Mouse (Mus musculus) myocyte (in vitro differentiated cells): ENCODE data around the gene Fbxo47.

ENCODE experiments used
- CEBPB ChIP-seq: IDR thresholded peaks from 2 replicates; pipeline ENCODE4 v1.6.1; 2011; ENCODE audit warnings: mild to moderate bottlenecking, moderate library complexity; ENCODE audit not compliant: poor library complexity, insufficient read depth, severe bottlenecking
- E2F4 ChIP-seq: IDR thresholded peaks from one replicate; pipeline ENCODE4 v1.6.1; 2011; ENCODE audit warnings: mild to moderate bottlenecking, control low read depth, moderate library complexity; ENCODE audit not compliant: insufficient read depth
- MAX ChIP-seq: IDR thresholded peaks from one replicate; pipeline ENCODE4 v1.6.1; 2011; ENCODE audit warnings: low read depth, mild to moderate bottlenecking, control low read depth
- MYOD1 ChIP-seq, 3 experiments: IDR thresholded peaks; one replicate each; pipeline ENCODE4 v1.6.1; 2011; ENCODE audit warnings: control low read depth in 2 of 3, low read depth in 2 of 3, mild to moderate bottlenecking in 2 of 3, moderate library complexity in 1 of 3; ENCODE audit not compliant: insufficient read length in 2 of 3, control insufficient read depth in 1 of 3
- MYOG ChIP-seq, 3 experiments: IDR thresholded peaks; one replicate each; pipeline ENCODE4 v1.6.1; 2011; ENCODE audit warnings: control low read depth in 2 of 3, low read depth in 2 of 3, mild to moderate bottlenecking in 2 of 3; ENCODE audit not compliant: insufficient read length in 2 of 3, control insufficient read depth in 1 of 3, insufficient read depth in 1 of 3
- POLR2A ChIP-seq: IDR thresholded peaks from one replicate; pipeline ENCODE4 v1.6.1; 2011; ENCODE audit warnings: low read depth, mild to moderate bottlenecking, control low read depth, moderate library complexity; ENCODE audit not compliant: insufficient read length
- POLR2AphosphoS2 ChIP-seq: IDR thresholded peaks from one replicate; pipeline ENCODE4 v1.6.1; 2011; ENCODE audit warnings: low read depth, control low read depth; ENCODE audit not compliant: insufficient read length
- REST ChIP-seq: IDR thresholded peaks from one replicate; pipeline ENCODE4 v1.6.1; 2011; ENCODE audit warnings: mild to moderate bottlenecking, control low read depth, moderate library complexity; ENCODE audit not compliant: insufficient read depth, insufficient read length
- SRF ChIP-seq: IDR thresholded peaks from one replicate; pipeline ENCODE4 v1.6.1; 2011; ENCODE audit warnings: low read depth; ENCODE audit not compliant: control insufficient read depth, insufficient read length
- TCF12 ChIP-seq: IDR thresholded peaks from one replicate; pipeline ENCODE4 v1.6.1; 2011; ENCODE audit warnings: mild to moderate bottlenecking, control low read depth; ENCODE audit not compliant: poor library complexity, insufficient read depth, severe bottlenecking
- TCF3 ChIP-seq: IDR thresholded peaks from one replicate; pipeline ENCODE4 v1.6.1; 2011; ENCODE audit warnings: low read depth, control low read depth; ENCODE audit not compliant: insufficient read length
- USF1 ChIP-seq: IDR thresholded peaks from one replicate; pipeline ENCODE4 v1.6.1; 2011; ENCODE audit warnings: low read depth, mild to moderate bottlenecking, control low read depth, moderate library complexity

DNA sequence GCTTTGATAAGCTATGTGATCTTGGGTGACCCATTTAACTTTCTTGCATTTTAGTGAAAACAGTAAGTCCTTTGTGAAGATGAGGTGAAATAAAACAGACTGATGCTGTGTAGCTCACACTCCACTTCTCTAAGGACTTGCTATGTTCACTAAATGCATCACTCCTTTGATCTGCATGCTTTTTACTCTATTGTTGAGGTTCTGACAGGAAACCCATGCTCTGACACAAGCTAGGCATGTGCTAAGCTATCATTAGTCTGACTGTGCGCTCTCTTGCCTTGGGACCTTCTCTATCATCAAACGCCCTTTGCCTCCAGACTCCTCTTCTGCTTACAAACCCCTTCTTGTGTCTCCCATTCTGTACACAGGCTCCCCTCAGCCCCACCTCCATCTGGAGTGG, 21.6 kb upstream of the Fbxo47 start:
- TF ChIP-seq POLR2A (no peak), TCF12 (no peak), CEBPB (no peak), E2F4 (no peak), USF1 (no peak), MYOD1 (IDR thresholded peaks at IDR 0.05; ENCODE audit: control insufficient read depth in 1 of 3, insufficient read length in 2 of 3, low read depth in 2 of 3) (no peak), MAX (no peak), POLR2AphosphoS2 (no peak), TCF3 (no peak), MYOG (IDR thresholded peaks at IDR 0.05; ENCODE audit: control insufficient read depth in 1 of 3, insufficient read depth in 1 of 3, insufficient read length in 2 of 3, low read depth in 2 of 3) (no peak), REST (no peak), SRF (no peak)
